Mouse (Mus musculus): Measurements from ENCODE around the gene Kansl2.

- no peak for TF ChIP-seq CTCF (IDR thresholded peaks at IDR 0.05; ENCODE audit: control insufficient read depth, insufficient read depth, insufficient read length)
- no peak for TF ChIP-seq MAX (IDR thresholded peaks at IDR 0.05)
- TF ChIP-seq FOSL1 (IDR thresholded peaks at IDR 0.05; ENCODE audit: insufficient read depth, low read length, poor library complexity, severe bottlenecking), result no peak
Observed at GRCm38 (mm10) chr15:98479568-98480102, 54.4 kb downstream of the Kansl2 start.

Data from C2C12 (cell line).